ENCODE assay signal across 8 mouse cellular contexts in genomic region chr5:115326256-115326831, GRCm38 (mm10). TPM values are rescaled to one million over a fixed set of nuclear protein-coding genes. Genes with fewer than 3 reads are reported as not detected.
DNase-seq lines count a peak whose midpoint lies in the region; ATAC-seq and TF ChIP-seq lines count a peak whose summit lies in the region.

No protein-coding gene starts in this region.

- peaks cover 17% of the 10 kb centered on the region for H3K4me1 ChIP-seq in embryonic facial prominence, embryonic 14.5 days (ENCODE audit: control insufficient read depth, insufficient read depth, low read length)
- peaks cover 12% of the 10 kb centered on the region for H3K4me1 ChIP-seq in intestine, embryonic 16.5 days (ENCODE audit: control insufficient read depth, insufficient read depth, low read length)
- peaks cover 29% of the 10 kb centered on the region for H3K4me1 ChIP-seq in midbrain, embryonic 16.5 days (ENCODE audit: control insufficient read depth, insufficient read depth, low read length)

- H3K36me3 ChIP-seq in embryonic facial prominence, embryonic 14.5 days (ENCODE audit: control insufficient read depth, insufficient read depth, low read length) = peaks cover 23% of the 10 kb centered on the region
- H3K36me3 ChIP-seq in intestine, embryonic 16.5 days (ENCODE audit: control insufficient read depth, insufficient read depth, low read length) = peaks cover 7% of the 10 kb centered on the region
- H3K36me3 ChIP-seq in midbrain, embryonic 16.5 days (ENCODE audit: control insufficient read depth, insufficient read depth, low read length) = peaks cover 2% of the 10 kb centered on the region; the same call in 1 of the 2 replicates

- no peaks in the 10 kb centered on the region for H3K9me3 ChIP-seq in embryonic facial prominence, embryonic 14.5 days (ENCODE audit: control insufficient read depth, low read length)
- H3K9me3 ChIP-seq in intestine, embryonic 16.5 days (ENCODE audit: control insufficient read depth, low read length) = no peaks in the 10 kb centered on the region
- no peaks in the 10 kb centered on the region for H3K9me3 ChIP-seq in midbrain, embryonic 16.5 days (replicated peaks; ENCODE audit: control insufficient read depth, low read length, poor library complexity, severe bottlenecking)

- no peak for TF ChIP-seq CTCF in left cerebral cortex, adult 2 months (IDR thresholded peaks at IDR 0.05)

- no peak for DNase-seq in left cerebral cortex, adult 2 months (ENCODE audit: extremely low spot score in 1 of 2, low spot score in 2 of 2)
- DNase-seq in left cerebral cortex, adult 9 months (ENCODE audit: low spot score in 2 of 2) = no peak
- DNase-seq in embryonic facial prominence, embryonic 14.5 days (ENCODE audit: low spot score) = no peak
- no peak for DNase-seq in right cerebral cortex, postnatal 14 days
- DNase-seq in kidney, postnatal 10 days = no peak
- DNase-seq in kidney, postnatal 25 days = no peak

- H3K9ac ChIP-seq in embryonic facial prominence, embryonic 14.5 days (ENCODE audit: low read depth, low read length) = peak overlapping the region; percentile 92
- peak overlapping the region; percentile 92 for H3K9ac ChIP-seq in intestine, embryonic 16.5 days (ENCODE audit: low read depth, low read length)
- H3K9ac ChIP-seq in midbrain, embryonic 16.5 days (ENCODE audit: low read depth, low read length) = peak overlapping the region; percentile 86

- no peaks in the 10 kb centered on the region for H3K27me3 ChIP-seq in embryonic facial prominence, embryonic 14.5 days (replicated peaks; ENCODE audit: control insufficient read depth, insufficient read depth, low read length)
- no peaks in the 10 kb centered on the region for H3K27me3 ChIP-seq in intestine, embryonic 16.5 days (replicated peaks; ENCODE audit: control insufficient read depth, insufficient read depth, low read length)
- H3K27me3 ChIP-seq in midbrain, embryonic 16.5 days (ENCODE audit: control insufficient read depth, insufficient read depth, low read depth, low read length) = no peaks in the 10 kb centered on the region

- 22% methylated on average over 11 of the region's 11 CpGs for WGBS in embryonic facial prominence, embryonic 14.5 days
- 19% methylated on average over 11 of the region's 11 CpGs for WGBS in intestine, embryonic 16.5 days
- WGBS in midbrain, embryonic 16.5 days = 30% methylated on average over 11 of the region's 11 CpGs

- ATAC-seq in embryonic facial prominence, embryonic 14.5 days (ENCODE audit: low read depth) = peak; percentile 28
- ATAC-seq in intestine, embryonic 16.5 days = peak; percentile 63
- peak; percentile 27; the same call in 1 of the 2 replicates for ATAC-seq in midbrain, embryonic 16.5 days

- H3K4me3 ChIP-seq in left cerebral cortex, adult 2 months = peak overlapping the region; percentile 64
- peak overlapping the region; percentile 92 for H3K4me3 ChIP-seq in embryonic facial prominence, embryonic 14.5 days (ENCODE audit: low read depth, low read length)
- H3K4me3 ChIP-seq in intestine, embryonic 16.5 days (ENCODE audit: low read length) = peak overlapping the region; percentile 99
- H3K4me3 ChIP-seq in midbrain, embryonic 16.5 days (ENCODE audit: low read depth, low read length) = peak overlapping the region; percentile 86

- peak overlapping the region; percentile 90 for H3K27ac ChIP-seq in left cerebral cortex, adult 2 months
- H3K27ac ChIP-seq in embryonic facial prominence, embryonic 14.5 days (replicated peaks; ENCODE audit: low read depth, low read length) = peak overlapping the region; percentile 86
- H3K27ac ChIP-seq in intestine, embryonic 16.5 days (ENCODE audit: low read length) = peak overlapping the region; percentile 87
- H3K27ac ChIP-seq in midbrain, embryonic 16.5 days (ENCODE audit: low read length) = peak overlapping the region; percentile 91

- intact Hi-C loops in left cerebral cortex, adult 2 months (cut with DNase I) = loop anchor here (2.0 kb wide), 1 partner anchor 48 kb away; the partner anchor contains the start of gene Coq5

- H3K4me2 ChIP-seq in embryonic facial prominence, embryonic 14.5 days (ENCODE audit: low read depth, low read length) = peak overlapping the region; percentile 67
- H3K4me2 ChIP-seq in intestine, embryonic 16.5 days (ENCODE audit: low read depth, low read length) = peak overlapping the region; percentile 80
- peak overlapping the region; percentile 55 for H3K4me2 ChIP-seq in midbrain, embryonic 16.5 days (ENCODE audit: low read length)

RNA-seq across cellular contexts. Expression of gene Srsf9, which starts 0.6 kb away (rescaled TPM):
- total RNA-seq in left cerebral cortex, adult 2 months (2021) = 10 to 100 TPM; 68.0 to 74.5 TPM
- polyA plus RNA-seq in embryonic facial prominence, embryonic 14.5 days (2014; fragmentation: Nextera tagmentation; extraction: Ambion mirVana) = 203 and 230 TPM in 2 replicates
- polyA plus RNA-seq in intestine, embryonic 16.5 days (2015; fragmentation: Nextera tagmentation; extraction: Ambion mirVana) = 67.9 and 121 TPM in 2 replicates
- polyA plus RNA-seq in midbrain, embryonic 16.5 days (2015; fragmentation: Nextera tagmentation; extraction: Ambion mirVana) = 118 and 132 TPM in 2 replicates

RNA-seq across cellular contexts. Expression of gene Gatc, which starts 14.6 kb away (rescaled TPM):
- 10 to 100 TPM; 20.6 to 20.9 TPM for total RNA-seq in left cerebral cortex, adult 2 months (2021)
- 26.5 and 26.7 TPM in 2 replicates for polyA plus RNA-seq in embryonic facial prominence, embryonic 14.5 days (2014; fragmentation: Nextera tagmentation; extraction: Ambion mirVana)
- 23.4 and 23.9 TPM in 2 replicates for polyA plus RNA-seq in intestine, embryonic 16.5 days (2015; fragmentation: Nextera tagmentation; extraction: Ambion mirVana)
- 37.8 and 43.5 TPM in 2 replicates for polyA plus RNA-seq in midbrain, embryonic 16.5 days (2015; fragmentation: Nextera tagmentation; extraction: Ambion mirVana)

RNA-seq across cellular contexts. Expression of gene Triap1, which starts 14.7 kb away (rescaled TPM):
- 10 to 100 TPM; 21.4 to 24.5 TPM for total RNA-seq in left cerebral cortex, adult 2 months (2021)
- polyA plus RNA-seq in embryonic facial prominence, embryonic 14.5 days (2014; fragmentation: Nextera tagmentation; extraction: Ambion mirVana) = 48.5 and 51.3 TPM in 2 replicates
- 62.0 and 67.4 TPM in 2 replicates for polyA plus RNA-seq in intestine, embryonic 16.5 days (2015; fragmentation: Nextera tagmentation; extraction: Ambion mirVana)
- 47.9 and 52.6 TPM in 2 replicates for polyA plus RNA-seq in midbrain, embryonic 16.5 days (2015; fragmentation: Nextera tagmentation; extraction: Ambion mirVana)

RNA-seq across cellular contexts. Expression of gene Cox6a1, which starts 22.4 kb away (rescaled TPM):
- 100 to 1,000 TPM; 701 to 719 TPM for total RNA-seq in left cerebral cortex, adult 2 months (2021)
- polyA plus RNA-seq in embryonic facial prominence, embryonic 14.5 days (2014; fragmentation: Nextera tagmentation; extraction: Ambion mirVana) = 833 and 912 TPM in 2 replicates
- polyA plus RNA-seq in intestine, embryonic 16.5 days (2015; fragmentation: Nextera tagmentation; extraction: Ambion mirVana) = 1,462 and 1,500 TPM in 2 replicates
- 1,007 and 1,008 TPM in 2 replicates for polyA plus RNA-seq in midbrain, embryonic 16.5 days (2015; fragmentation: Nextera tagmentation; extraction: Ambion mirVana)

RNA-seq across cellular contexts. Expression of gene Dynll1, which starts 25.5 kb away (rescaled TPM):
- total RNA-seq in left cerebral cortex, adult 2 months (2021) = 100 to 1,000 TPM; 608 to 642 TPM
- polyA plus RNA-seq in embryonic facial prominence, embryonic 14.5 days (2014; fragmentation: Nextera tagmentation; extraction: Ambion mirVana) = 1,629 and 1,828 TPM in 2 replicates
- polyA plus RNA-seq in intestine, embryonic 16.5 days (2015; fragmentation: Nextera tagmentation; extraction: Ambion mirVana) = 1,024 and 1,116 TPM in 2 replicates
- polyA plus RNA-seq in midbrain, embryonic 16.5 days (2015; fragmentation: Nextera tagmentation; extraction: Ambion mirVana) = 1,084 and 1,126 TPM in 2 replicates
